Mouse (Mus musculus): ENCODE measurements around the gene Hsd3b4. TPM values are rescaled to one million over a fixed set of nuclear protein-coding genes. Genes with fewer than 3 reads are reported as not detected.

Gene Hsd3b4
- total RNA-seq (2023): not detected

GRCm38 (mm10) chr3:98510414-98510813 lies at the start of gene Hsd3b4:
TSS of gene Hsd3b4 (minus strand) at chr3:98510514.

GRCm38 (mm10) chr3:98457026-98457425 lies 53.3 kb downstream of the Hsd3b4 start, which contains the start of gene Gm4450:
TSS of gene Gm4450 (minus strand) at chr3:98457126.

Other genes starting within 250 kb of the Hsd3b4 start
- gene Hmgcs2, start 230.1 kb downstream of the Hsd3b4 start, total RNA-seq (2023): 0.53 TPM
- gene Phgdh, start 170.5 kb downstream of the Hsd3b4 start, total RNA-seq (2023): 44.2 TPM
- not detected for gene Zfp697, start 128.1 kb downstream of the Hsd3b4 start, total RNA-seq (2023)
- not detected for gene Gm4450, start 53.4 kb downstream of the Hsd3b4 start, total RNA-seq (2023)
- gene Gm10681, start 78.3 kb upstream of the Hsd3b4 start, total RNA-seq (2023): not detected
- gene Hsd3b5, start 119.7 kb upstream of the Hsd3b4 start, total RNA-seq (2023): not detected
- not detected for gene Hsd3b2, start 214.0 kb upstream of the Hsd3b4 start, total RNA-seq (2023)